8 mouse cellular contexts compared by ENCODE assay signal in the genomic region with DNA sequence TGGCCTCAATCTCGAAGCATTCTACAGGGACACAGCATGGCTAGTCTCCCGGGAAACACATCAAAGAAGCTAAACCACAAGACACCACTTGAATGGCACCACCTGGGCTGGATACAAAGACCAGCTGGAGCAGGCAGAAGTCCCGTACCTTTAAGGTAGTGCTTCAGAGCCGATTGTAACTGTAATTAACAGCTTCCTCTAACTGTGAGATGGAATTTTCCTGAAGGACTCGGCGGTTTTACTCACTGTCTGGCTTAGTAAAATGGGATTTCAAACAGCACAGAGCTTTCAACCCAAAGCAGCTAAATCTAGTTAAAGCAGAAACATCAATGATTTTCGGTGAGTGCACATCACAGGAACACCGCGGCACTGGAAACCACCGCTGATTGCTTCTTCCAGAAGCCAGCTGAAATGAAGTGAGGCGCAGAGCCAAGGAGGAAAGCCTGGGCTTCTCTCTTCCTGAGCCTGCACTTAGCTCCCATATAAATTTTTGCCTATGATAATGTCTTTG.
DNase-seq lines count a peak whose midpoint lies in the region; TF ChIP-seq lines count a peak whose summit lies in the region.

No protein-coding gene starts in this region.

- no peak for TF ChIP-seq CTCF in testis, adult 2 months (IDR thresholded peaks at IDR 0.05; ENCODE audit: control insufficient read depth, insufficient read depth, insufficient replicate concordance, low read depth, low read length)
- no peak for TF ChIP-seq CTCF in heart, adult 2 months (IDR thresholded peaks at IDR 0.05)

- H3K4me1 ChIP-seq in testis, adult 2 months (ENCODE audit: control insufficient read depth, insufficient read depth, low read length), result peaks cover 13% of the 10 kb centered on the region
- no peaks in the 10 kb centered on the region for H3K4me1 ChIP-seq in heart, adult 2 months (ENCODE audit: control insufficient read depth, insufficient read depth, low read length)

- no peak for TF ChIP-seq EP300 in heart, adult 2 months (IDR thresholded peaks at IDR 0.05; ENCODE audit: insufficient read depth, low read depth, low read length)

- H3K4me3 ChIP-seq in testis, adult 2 months (ENCODE audit: control insufficient read depth, low read depth, low read length), result peak overlapping the region; percentile 83
- no peak overlapping the region for H3K4me3 ChIP-seq in heart, adult 2 months

- H3K36me3 ChIP-seq in testis, adult 2 months (ENCODE audit: control insufficient read depth, insufficient read depth, low read length), result no peaks in the 10 kb centered on the region
- H3K36me3 ChIP-seq in heart, adult 2 months (ENCODE audit: control insufficient read depth, insufficient read depth, low read length), result no peaks in the 10 kb centered on the region

- TF ChIP-seq POLR2A in testis, adult 2 months (IDR thresholded peaks at IDR 0.05; ENCODE audit: control insufficient read depth, low read depth, low read length), result no peak
- no peak for TF ChIP-seq POLR2A in heart, adult 2 months (IDR thresholded peaks at IDR 0.05; ENCODE audit: insufficient read depth, low read depth, low read length)

- no peaks in the 10 kb centered on the region for H3K79me2 ChIP-seq in heart, adult 2 months (replicated peaks; ENCODE audit: control insufficient read depth, insufficient read depth, low read length)

- 31% methylated on average over 11 of the region's 11 CpGs for WGBS in heart, adult 2 months

- peak overlapping the region; percentile 65; the same call in 1 of the 2 replicates for H3K27ac ChIP-seq in testis, adult 2 months (ENCODE audit: control insufficient read depth, insufficient read depth, low read depth, low read length)
- no peak overlapping the region for H3K27ac ChIP-seq in heart, adult 2 months

- peak; percentile 12 for DNase-seq in embryo, embryonic 10 days (ENCODE audit: low spot score)
- DNase-seq in embryo, embryonic 9.5 days (ENCODE audit: extremely low spot score), result no peak
- DNase-seq in testis, postnatal 10 days (ENCODE audit: low spot score), result no peak
- DNase-seq in left cerebral cortex, postnatal 36 days (ENCODE audit: low spot score in 2 of 2), result peak; percentile 26 to 31
- no peak for DNase-seq in ovary, adult 18-20 months (ENCODE audit: low spot score)
- DNase-seq in heart, postnatal 14 days, result no peak
- no peak for DNase-seq in heart, adult 2 months

- H3K9ac ChIP-seq in heart, adult 2 months (ENCODE audit: low read depth, low read length), result no peak overlapping the region

- H3K27me3 ChIP-seq in testis, adult 2 months (ENCODE audit: control insufficient read depth, insufficient read depth, low read length), result no peaks in the 10 kb centered on the region
- H3K27me3 ChIP-seq in heart, adult 2 months (ENCODE audit: control insufficient read depth, insufficient read depth, low read length), result no peaks in the 10 kb centered on the region

- intact Hi-C loops in left cerebral cortex, postnatal 36 days (cut with DNase I), result no loop called here
- intact Hi-C loops in heart, postnatal 14 days (cut with DNase I), result no loop called here
- intact Hi-C loops in heart, adult 2 months (cut with DNase I), result no loop called here

Comparison
In these comparisons a context has a peak if more than half of its experiments do, and no peak if none do; other contexts are left out.
1. DNase-seq: peak in embryo, embryonic 10 days (single experiment) and left cerebral cortex, postnatal 36 days (2 of 2); none in embryo, embryonic 9.5 days (single experiment), testis, postnatal 10 days (single experiment), ovary, adult 18-20 months (single experiment), heart, postnatal 14 days (0 of 2) and heart, adult 2 months (0 of 2).